Mouse (Mus musculus): ENCODE results near the gene Eif3g. TPM values are rescaled to one million over a fixed set of nuclear protein-coding genes. Genes with fewer than 3 reads are reported as not detected.

Eif3g gene
- 100 to 1,000 TPM; 120 to 127 TPM for total RNA-seq (2021)

DNA sequence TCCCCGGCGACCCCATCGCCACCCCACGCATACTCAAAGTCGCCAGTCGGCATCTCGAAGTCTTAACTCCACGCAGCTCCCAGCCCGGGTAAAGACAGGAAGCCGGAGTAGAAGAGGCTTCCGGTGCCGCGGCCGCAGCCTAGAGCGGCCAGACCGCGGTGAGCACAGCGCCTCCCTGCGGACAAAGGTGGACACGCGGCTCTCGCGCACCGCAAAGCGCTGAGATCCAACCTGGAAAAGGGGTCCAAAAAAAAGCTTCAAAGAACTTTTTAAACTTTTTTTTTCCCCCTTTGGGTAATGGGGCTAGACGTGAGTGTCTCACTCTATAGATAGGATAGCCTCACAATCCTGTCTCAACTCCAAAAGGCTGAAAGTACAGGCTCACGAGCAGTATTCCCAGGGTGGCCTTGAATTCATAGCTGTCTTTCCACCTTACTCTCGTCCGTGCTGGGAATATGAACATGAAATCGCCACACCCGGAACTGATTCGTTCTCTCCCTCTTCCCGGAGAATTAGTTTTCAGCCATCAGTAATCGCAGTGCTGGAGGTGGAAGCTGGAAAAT is at the start of gene Eif3g:
Gene Eif3g (minus strand): TSS at position 113 of the 563 bp plus-strand sequence.
- peak; percentile 80 to 81 for DNase-seq

DNA sequence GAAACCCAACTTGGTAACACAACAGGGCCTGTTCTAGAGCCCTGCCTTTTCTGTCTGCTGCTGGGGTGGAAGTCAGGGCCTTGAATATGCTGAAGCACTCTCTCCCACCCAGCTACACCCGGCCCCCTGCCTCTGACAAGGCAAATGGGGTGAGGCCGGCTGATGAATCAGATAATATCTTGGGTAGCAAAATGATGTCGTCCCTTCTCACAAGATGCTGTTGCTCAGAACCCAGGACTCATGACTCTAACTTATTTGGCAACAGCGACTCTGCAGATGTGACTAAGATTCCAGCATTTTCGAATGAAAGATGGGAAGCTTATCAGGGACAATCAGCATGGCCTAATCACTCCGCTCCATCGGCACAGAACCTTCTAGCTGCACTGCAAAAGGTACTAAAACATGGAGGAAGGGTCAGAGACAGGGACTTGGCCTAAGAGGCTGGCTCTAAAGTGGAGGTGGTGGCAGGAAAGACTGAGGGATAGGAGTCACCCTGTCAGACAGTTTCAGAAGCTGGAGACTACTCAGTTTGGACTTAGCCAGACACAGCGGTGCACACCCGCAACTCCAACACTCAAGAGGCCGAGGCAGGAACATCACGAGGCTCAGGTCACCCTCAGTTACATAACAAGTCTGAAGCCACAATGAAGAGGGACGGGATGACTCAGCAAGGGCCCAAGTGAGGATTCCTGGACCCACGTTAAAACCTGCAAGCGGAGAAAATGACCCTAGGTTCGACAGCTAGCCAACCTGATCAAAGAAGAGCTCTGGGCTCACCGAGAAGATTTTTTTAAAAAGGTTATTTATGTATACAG is 47.9 kb upstream of the Eif3g start:
- no peak for DNase-seq

DNA sequence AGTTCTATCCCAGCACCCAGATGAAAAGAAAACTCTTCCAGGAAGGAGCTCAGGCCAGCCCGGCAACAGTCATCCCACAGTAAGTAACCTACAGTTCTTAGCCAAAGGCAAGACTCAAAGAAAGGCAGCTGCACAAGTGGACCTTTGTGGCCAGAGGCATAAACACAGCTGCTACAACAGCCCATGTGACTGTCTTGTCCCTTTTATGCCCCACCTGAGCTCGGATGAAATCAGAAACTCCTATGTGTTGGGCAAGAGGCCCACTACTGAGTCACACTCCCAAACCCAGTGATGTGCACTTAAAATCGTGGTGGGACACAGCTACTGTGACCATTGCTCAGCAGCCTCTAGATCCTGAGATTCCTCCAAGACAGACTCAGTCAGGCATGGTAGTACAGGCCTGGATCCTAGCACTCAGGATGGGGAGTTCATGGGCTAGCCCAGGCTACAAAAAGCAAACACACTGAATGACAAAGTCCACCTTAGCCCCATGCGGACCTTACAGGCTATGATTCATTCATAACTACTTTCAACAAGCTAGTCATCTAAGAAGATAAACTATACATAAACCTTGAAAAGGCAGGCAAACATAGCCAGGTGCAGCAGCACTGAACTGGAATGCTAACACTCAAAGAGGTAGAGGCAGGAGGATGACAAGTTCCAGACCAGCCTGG is 46.4 kb upstream of the Eif3g start:
- no peak for DNase-seq

DNA sequence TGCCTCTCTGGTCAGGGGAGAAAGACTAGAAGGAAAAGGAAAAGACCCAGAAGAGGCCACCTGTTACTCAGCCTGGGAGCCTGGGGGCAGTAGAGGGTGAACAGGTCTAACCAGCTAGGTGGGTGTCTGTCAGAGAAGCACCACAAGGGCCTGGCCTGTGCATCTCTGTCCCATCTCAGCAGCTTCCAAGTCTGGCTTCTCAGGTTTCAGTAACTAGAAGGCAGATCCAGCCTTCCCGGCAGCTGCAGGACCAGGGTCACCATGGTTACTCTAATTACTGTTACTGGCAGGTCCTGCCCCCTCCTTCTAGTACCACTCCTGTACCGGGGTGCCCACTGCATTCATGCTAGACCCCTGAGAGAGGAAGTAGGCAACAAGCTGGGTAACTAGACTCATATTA is 45.5 kb upstream of the Eif3g start:
- no peak for DNase-seq

DNA sequence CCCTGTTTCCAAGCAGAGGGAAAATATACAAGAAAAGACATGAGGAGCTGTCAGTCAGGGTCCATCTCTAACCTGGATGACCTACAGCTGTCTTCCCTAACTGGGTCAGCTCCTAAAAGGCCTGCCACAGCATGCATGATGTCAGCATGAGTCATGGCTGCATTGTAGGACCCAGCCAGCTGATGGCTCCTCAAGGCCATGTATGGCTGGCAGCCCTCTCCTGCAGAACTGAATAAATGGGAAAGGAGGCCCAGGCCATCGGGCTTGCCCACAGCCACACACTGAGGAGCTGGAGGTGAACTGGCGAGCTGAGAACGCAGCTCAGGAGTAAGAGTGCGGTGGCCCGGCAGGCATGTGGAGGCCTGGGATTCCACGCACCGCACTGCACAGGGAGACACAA is 45.0 kb upstream of the Eif3g start:
- no peak for DNase-seq

DNA sequence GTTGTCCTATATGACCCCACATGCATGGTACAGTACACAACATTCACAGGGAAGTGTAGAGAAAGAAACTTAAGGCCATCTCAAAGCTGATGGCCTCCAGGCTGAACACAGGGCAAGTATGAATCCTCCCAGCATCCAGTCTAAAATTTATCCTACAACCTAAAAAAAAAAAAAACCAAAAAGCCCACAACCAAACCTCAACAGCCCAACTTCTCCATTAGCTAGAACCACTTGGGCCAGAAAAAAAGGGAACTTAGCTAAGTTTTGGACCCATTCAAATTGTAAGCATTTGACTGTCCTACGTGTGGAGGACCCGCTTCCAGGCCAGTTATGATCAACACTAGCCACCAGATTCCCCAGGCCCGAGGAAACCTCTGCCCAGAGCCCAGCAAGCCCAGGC is 24.8 kb upstream of the Eif3g start:
- no peak for DNase-seq

DNA sequence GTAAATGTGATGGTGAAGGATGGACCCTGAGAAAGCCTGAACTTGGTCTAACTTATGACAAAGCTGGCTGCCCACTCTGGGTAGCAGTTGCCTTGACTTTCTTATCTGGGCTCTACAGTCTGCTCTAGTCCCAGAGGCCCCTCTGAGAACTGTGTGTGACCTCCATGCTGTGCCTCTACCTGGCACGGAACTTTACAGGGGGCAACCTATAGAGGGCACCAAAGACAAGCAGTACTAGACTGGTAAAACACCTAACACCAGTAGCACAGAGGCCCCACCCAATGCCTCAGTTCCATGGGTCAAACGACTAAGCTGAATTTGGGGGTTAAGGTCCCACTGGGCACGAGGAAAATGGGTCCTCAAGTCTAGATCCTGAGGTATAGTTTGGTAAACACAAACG is 17.7 kb upstream of the Eif3g start:
- DNase-seq: no peak

DNA sequence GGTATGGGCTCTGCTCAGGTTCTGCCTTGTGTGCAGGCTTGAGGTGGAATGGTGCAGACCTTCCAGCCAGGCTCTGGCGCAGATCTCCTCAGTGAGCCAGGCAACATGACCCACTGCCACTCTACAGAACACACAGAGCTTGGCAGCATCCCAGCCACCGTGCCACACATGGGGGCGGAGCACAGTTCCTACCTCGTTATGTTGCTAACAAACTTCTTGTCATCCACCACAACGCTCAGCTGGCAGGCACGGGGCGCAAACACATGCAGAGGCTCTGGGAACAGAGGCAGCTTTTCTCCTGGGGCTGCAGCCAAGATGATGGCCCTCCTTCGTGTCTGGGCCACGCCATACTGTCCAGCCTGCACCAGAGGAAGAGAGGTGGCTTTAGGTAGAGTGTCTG is 11.5 kb upstream of the Eif3g start:
- no peak for DNase-seq

DNA sequence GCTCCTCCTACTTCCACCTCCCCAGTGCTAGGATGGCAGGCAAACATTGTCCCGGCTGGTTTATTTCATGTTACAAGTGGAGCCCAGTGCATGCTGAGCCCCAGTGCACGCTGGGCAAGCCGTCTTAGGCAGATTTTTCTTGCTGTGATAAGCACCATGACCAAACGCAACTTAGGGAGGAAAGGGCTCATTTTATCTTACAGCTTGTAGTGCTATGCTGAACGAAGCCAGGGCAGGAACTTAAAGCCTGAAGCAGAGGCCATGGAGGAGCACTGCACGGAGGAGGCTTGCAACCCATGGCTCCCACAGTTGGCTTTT is 3.7 kb upstream of the Eif3g start:
- no peak for DNase-seq

DNA sequence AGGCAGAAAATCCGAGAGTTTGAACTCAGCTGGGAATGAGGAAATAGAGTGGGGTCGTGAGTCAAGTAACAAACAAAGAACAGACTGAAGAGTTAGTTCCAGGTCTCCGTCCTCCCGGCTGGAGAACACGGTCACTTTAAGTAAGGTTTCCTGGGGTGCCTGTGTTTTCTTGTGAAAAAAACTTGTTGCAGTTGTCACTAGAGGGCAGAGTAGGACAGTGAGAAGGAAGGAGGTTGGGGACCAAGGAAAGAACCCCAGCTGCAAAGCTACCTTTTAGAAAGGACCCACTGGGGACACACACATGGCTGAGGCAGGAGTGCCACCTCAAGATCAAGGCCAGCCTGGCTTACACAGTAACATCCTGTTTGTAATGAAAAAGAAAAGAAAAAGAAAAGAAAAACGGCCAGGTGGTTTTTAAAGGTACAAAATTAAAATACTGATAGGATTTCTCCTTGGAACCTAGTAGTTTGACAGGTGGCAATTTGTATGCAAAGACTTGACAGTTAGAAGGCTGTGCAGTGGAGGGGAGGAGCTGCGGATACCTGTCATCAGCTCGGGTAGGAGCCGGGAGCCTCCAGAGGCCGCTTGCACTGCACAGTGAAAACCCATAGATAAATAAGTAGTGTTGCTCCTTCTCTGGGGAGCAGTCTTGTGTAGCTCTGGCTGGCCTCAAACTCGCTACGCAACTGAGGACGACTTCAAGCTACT is 3.2 kb upstream of the Eif3g start:
- no peak for DNase-seq

DNA sequence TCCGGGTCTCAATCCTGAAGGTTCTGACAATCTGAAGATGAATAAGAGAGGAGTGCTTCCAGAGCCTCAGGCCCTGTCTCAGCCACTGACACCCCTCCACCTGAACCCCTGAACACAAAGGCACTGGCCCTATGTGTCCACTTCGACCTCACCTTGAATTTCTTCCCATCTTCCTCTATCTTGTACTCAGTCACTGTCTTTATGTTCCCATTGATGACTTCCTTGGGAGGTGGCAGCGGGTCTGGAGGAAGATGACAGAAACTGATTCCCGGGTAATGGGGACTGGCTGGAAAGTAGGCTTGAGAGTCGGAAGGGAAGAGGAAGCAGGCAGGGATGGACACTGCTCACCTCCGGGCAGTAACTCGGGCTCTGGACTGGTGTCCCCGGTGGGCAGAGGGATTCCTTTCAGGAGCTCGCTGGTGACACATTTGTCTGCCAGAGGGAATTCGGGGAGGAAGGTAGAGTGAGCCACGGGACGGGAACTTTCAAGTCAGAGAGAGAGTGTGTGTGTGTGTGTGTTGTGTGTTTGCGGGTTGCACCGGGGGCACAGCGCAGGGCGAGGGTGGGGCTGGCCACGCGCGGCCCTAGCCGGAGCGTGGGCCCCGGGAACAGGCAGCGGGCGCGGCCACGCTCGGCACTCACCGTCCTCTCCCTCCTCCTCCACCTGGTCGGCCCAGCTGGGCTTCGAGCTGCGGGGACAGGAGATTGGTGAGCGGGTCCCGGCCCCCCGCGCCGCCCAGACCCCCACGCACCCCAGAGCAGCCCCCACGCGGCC is 500 bp downstream of the Eif3g start:
- no peak for DNase-seq

DNA sequence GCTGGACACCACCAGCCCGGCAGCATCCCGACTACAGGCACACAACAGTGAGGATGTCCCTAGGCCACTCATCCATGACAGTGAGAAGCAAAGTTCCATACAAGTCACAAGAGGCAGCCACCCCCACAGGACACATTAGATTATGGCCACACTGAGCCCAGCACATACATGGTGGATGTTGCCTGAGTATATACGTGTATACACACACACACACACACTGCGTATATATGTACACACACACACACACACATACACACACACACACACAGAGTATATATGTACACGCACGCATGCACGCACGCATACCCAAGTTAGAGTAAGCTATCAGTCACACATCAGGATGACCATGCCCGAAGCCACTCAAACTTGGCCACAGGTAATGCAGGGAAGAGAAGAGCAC is 3.0 kb downstream of the Eif3g start:
- no peak for DNase-seq

DNA sequence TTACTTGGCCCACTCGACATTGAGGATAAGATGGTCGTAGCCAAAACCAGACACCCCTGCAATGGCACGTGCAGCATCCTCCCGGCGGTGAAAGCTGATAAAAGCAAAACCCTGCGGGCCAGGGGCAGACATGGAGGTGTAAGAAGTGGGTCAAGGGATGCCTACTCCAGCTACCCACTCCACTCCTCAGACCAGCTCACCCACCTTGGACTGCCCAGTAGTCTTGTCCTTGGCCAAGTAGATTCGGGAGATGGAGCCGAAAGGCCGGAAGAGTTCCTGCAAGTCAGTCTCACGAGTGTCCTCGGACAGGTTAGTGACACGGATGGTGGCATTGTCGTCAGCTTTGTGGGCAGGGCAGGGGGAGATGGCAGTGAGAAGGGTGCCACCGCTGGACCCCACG is 3.8 kb downstream of the Eif3g start:
- no peak for DNase-seq

DNA sequence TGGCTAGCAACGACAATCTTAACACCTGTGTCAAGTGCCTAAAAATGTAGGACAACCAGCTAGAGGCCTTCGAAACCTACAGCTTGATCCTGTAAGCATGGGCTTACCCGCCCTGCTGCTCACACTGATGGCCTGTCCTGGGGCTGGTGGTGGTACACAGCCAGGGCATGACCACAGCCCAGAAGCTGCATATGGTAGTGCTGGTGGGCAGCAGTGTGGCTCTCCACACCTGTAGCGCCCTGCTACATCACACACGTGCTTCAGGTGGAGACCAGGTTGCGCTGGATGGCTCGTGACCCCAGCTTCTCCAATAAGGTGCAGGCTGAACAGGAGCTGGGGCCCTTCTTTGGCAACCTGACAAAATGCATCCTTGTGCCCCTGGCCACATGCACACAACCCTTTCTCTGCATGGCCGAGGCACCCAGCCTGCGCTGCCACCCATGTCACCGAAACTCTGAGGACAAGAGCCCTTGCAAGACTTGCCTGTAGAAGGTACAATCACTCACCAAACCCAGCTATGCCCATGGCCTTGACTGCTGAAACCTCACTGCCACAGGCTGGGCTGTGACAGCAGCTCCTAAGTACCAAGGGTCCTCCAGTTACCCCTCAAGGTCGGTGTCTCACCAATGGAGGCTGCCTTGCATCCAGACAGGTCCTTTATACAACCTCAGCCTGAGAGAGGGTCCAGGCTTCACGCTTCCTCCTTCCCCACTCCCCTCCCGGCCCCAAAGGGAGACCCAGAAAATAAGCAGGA is 4.7 kb downstream of the Eif3g start:
- DNase-seq: no peak

DNA sequence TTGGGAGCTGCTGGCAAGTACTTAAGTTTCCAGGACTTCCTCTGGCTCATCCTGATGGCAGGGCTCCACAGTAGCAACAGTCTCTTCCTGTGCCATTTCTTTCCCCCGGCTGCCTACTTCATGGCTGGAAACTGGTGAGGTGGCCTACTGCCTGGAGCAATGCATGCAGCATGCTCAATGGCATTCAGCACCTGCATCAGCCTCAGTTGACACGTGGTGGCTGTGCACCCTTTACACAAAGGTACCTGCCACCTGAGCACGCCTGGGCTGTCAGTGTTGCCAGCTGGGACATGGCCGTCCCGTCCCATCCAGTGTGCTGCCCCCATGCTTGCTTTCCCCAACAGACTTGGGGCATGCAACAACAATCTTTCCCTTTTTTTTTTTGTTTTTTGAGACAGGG is 5.4 kb downstream of the Eif3g start:
- DNase-seq: no peak

DNA sequence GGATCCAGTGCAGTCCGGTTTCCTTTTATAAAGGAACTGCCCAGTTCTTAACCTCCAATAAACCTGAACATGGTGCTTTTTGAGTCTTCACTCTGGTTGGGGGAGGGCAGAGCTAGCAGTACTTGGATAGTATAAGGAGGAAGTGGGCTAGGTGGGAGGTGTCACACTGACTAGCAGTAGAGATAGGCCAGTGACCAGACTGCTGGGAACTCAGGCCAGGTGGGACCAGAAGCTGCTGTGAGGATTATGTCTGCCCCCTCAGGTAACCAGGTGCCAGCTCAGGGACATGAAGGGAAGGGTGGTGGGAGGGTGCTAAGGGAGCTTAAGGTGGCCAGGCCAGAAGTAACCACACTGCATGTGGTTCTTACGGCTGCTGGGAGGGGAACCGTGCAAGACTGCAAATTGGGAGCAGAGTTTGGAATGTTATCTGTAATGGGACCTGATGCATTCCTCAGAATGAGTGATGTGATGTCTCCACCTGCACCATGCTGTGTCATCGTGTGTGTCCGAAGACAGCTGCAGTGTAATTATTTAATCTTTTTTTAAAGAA is 6.2 kb downstream of the Eif3g start:
- no peak for DNase-seq

DNA sequence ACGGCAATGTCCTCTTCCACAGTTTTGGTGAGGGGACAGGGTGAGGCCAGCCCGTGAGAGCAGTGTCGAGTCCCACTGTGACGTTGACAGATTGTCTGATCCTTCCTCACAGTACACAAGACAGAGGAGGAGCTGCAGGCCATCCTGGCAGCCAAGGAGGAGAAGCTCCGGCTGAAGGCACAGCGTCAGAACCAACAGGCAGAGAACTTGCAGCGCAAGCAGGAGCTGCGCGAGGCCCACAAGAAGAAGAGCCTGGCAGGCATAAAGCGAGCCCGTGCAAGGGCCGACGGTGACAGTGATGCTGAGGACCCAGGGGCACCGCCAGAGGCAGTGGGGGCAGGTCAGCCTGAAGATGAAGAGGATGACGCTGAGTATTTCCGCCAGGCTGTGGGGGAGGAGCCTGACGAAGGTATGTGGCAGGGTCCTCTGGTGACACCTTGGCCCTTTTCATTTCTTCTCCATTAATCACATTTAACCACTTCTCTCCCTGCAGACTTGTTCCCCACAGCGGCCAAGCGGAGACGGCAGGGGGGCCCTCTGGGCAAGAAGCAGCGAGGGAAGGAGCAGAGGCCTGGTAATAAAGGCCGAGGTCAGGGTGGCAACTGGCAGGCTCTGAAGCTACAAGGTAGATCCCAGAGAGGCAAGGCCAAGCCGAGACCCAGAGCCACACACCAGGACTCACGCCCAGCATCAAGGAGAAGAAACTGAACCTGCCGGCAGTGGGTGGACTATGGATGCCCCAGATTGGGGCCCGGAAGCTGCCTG is 6.9 kb downstream of the Eif3g start:
- DNase-seq: no peak

DNA sequence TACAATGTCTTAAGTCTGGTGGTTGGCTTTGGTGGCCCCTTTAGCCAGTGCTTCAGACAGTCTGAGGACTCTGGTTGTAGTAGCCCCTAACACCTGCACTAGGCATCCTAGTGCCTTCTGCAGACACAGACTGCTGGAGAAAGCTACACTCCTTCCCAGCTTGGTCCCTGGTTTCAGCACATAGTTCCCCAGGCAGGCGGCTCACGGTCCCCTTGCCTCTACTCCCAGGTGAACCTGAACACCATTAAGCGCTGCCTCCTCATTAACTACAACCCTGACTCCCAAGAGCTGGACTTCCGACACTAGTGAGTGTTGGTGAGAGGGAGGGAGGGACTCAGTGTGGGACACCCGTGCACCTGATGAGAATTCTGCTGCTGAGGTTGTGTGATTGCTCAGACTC is 8.0 kb downstream of the Eif3g start:
- no peak for DNase-seq

DNA sequence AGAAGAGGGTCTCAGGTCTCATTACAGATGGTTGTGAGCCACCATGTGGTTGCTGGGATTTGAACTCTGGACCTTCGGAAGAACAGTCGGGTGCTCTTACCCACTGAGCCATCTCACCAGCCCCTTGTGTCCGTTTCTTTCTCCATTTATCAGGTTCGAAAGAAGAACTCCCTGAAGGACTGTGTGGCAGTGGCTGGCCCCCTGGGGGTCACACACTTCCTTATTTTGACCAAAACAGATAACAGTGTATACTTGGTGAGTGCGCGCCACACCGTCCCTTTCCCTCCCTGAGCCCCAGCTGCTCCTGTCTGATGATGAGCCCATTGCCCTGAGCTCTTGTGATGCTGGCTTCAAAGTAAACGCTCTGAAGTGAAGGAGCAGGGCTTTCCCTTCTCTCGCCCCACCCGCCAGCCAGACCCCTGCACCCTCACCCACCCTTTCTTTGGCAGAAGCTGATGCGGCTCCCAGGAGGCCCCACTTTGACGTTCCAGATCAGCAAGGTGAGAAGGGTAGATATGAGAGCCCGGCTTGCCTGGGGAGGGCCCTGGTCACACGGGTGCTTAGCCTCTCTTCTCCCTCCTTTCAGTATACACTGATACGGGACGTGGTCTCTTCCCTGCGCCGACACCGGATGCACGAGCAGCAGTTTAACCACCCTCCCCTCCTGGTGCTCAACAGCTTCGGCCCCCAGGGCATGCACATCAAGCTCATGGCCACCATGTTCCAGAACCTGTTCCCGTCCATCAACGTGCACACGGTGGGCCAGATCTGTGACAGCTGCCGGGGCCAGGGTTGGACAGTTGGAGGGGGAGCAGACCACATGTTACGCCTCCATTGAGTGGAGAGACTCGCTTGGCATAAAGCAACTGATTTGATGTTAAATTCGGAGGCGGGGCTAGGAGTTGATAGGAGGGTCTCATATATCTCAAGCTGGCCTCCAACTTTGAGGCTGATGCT is 9.0 kb downstream of the Eif3g start:
- no peak for DNase-seq

DNA sequence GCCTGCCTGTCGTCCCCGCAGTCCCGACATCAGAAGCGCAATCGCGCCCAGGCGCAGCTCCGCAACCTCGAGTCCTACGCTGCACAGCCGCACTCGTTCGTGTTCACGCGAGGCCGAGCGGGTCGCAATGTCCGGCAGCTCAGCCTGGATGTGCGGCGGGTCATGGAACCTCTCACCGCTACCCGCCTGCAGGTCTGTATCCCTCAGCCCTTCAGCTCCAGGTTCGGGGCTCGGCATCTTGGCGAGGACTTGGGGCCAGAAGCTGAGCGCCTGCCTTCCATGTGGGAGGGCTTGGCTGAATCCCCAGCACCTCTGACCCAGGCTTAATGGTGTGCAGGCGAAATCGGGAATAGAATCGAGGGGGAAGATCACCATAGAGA is 10.0 kb downstream of the Eif3g start:
- no peak for DNase-seq

Data from layer of hippocampus, postnatal 36 days (tissue).